Mouse (Mus musculus) CD4-positive helper T cell, adult 2 months (primary cell): ENCODE results near the gene Klf3.

Experiments used
- DNase-seq: peaks from one replicate; pipeline ENCODE4 v3.0.0-alpha.2; 2012; ENCODE audit warnings: low read depth, missing footprints, low spot score

The Klf3 gene

GRCm38 (mm10) chr5:64802795-64803719 is at the start of gene Klf3:
Gene Klf3, plus strand, starts transcription at chr5:64803388.
- DNase-seq, result peak; percentile 90

DNA sequence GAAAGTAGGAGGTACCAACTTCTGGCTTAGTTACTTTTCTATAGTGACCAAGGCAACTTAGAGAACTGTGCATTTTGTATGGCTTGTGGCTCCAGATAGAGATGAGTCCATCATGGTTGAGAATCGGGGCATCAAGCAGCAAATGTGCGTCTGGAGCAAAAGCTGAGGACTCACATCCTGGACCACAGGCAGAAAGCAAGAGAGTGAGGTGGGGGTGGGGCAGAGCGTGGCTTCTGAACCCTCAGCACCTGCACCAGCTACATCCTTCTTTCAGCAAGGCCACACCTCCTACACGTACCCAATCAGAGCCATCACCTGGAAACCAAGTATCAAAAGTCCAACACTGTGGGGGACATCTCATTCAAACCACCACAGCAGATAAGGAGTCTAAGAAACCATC is 40.9 kb upstream of the Klf3 start:
- peak; percentile 44 for DNase-seq

- DNase-seq, result peak; percentile 63
These were observed 38.7 kb upstream of the Klf3 start for GRCm38 (mm10) chr5:64764452-64764851.

GRCm38 (mm10) chr5:64765765-64766164 is 37.4 kb upstream of the Klf3 start:
- DNase-seq, result peak; percentile 56

GRCm38 (mm10) chr5:64766626-64767025 is 36.6 kb upstream of the Klf3 start:
- DNase-seq, result no peak

DNA sequence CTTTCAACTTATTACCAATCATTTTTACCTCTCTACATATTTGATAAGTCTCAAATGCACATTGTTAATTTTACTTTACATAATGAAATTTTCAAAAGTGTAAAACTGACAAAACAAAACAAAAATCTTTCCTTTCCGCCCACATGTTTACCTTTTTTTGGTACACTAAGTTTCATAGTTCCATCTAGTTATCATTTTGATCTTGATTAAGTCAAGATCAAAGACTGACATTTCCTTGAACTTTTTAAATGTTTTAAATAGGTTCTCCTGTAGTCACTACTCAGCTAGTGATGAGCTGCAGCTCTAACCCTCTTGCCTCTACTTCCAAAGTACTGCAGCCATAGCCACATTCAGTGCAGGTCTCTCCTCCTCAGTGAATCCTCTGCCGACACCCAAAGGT is 31.6 kb upstream of the Klf3 start:
- peak; percentile 59 for DNase-seq

- DNase-seq, result peak; percentile 16
These were observed 25.0 kb upstream of the Klf3 start for GRCm38 (mm10) chr5:64778211-64778610.

DNA sequence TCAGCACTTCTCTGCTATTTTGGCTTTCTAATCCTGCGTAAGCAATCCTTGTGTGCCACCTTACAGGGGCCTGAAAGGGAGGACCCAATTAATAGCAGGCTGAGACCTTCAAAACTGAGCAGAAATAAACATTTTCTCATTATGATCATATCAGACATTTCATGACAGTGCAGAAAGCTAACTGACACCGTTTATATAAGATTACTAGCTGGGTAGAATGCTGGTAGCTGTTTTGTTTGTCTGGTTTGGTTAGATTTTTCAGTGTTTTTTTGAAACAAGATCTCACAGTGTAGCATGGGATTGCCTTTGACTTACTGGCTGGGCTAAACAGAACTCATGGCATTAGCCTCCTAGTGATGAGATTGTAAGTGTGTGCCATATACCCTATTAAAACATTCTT is 23.9 kb upstream of the Klf3 start:
- DNase-seq, result no peak

GRCm38 (mm10) chr5:64780778-64781177 is 22.4 kb upstream of the Klf3 start:
- DNase-seq, result peak; percentile 76

DNA sequence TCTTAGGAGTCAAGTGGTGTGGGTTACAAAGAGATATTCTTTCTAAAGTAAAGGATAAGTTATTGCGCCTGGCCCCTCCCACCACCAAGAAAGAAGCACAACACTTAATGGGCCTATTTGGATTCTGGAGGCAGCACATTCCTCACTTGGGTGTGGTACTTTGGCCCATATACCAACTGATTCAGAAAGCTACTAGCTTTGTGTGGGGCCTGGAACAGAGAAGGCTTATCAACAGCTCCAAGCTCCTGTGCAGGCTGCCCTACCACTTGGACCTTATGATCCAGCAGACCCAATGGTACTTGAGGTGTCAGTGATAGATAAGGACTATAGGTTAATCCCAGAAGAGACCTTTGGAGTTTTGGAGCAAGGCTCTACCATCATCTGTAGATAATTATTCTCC is 15.0 kb upstream of the Klf3 start:
- DNase-seq, result no peak

- DNase-seq, result no peak
These were observed 5.0 kb upstream of the Klf3 start for GRCm38 (mm10) chr5:64798209-64798608.

GRCm38 (mm10) chr5:64801545-64801944 is 1.6 kb upstream of the Klf3 start:
- DNase-seq, result no peak

GRCm38 (mm10) chr5:64802143-64802542 is 1.0 kb upstream of the Klf3 start:
- DNase-seq, result no peak

DNA sequence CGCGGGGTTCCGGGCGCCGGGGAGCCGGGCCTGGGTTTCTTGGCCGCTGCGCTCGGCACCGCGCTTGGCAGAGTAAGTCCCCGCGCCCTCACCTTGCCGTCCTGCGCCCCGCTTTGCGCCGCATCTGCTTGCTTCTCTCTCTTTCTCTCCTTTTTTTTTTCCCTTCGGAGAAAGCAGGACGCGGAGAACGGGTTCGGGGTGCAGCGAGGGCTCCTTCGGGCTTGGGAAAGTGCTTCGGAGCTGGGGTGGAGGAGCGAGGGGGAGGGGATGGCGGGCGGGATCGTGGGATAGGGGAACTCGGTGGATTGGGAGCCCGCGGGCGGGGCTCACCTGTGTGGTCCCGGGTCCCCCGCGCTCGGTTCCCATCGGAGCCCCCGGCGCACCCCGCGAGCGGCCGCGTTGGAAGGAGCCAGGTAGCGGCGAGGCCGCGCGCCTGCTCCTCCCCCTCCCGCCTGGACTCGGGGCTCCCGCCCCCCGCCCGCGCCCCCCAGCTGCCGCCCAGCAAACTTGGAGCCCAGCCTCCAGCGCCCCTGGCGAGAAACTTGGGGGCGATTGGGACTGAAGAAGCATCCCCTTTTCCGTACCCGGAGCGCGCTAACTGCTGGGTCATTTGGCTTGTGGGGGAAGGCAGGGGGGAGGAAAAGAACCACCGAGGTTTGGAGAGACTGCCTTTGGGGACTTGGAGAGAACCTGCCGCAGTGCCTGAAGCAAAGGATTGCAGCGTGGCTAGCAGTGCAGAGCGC is 703 bp downstream of the Klf3 start:
- peak; percentile 49 for DNase-seq

DNA sequence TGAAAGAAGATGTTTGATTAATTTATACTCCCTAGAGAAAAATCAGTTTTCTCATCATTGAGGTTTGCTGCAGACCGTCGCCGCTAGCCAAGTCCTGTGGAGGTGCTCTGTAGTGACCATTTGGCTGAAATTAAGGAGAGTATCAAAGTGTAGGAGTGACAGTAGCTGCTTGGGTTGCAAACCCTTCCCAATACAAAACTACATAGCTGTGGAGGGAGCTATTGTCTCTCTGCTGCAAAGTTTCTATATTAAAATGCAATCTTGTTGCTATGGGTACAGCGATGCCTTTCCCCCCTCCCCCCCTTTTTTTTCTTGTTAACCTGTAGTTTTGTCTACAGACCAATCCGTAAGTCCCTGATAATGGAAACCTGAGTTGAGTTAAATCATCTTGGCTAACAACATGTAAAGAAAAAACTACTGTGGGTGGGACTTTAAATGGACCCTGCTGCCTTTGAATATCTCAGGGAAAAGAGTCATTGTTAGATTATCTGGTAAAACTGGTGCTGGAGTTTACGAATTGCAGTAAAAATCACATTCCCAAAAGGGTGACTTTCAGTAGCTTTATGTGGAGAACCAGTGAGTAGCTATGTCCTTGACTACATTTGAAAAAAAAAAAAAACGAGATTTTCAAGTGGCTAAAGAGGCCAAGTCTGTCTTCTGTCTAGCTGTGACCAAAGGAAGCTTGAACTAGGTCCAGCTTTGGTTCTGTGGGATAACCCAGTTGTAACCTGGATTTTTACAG is 2.1 kb downstream of the Klf3 start:
- DNase-seq, result peak; percentile 70

DNA sequence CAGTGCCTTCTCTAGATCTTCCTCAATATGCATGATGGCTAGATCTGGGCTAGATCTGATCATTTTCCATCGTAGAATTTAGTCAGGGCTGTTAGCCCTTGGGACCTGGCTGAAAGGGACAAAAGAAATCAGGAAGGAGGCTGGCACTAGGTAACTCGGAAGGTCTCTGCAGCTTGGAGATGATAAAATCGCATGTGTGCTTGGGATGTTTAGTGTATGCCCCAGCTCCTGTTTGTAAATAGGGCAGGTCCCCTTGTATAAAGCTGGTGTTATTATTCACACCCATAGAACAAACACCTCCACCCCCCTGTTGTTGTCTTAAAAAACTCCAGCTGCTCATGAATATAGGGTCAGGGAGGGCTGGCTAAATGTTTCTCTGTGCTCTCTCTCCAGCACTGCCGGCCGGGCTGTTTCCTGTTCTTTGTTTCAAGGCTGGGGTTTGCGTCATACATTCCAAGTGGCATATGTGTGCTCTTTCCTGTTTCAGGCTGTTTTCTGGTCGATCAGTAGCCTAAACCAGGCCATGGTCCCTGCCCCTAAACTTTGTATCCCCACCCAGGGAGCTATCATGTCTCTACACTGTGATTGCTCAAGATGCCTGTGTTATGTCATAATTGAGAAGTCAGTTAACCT is 2.8 kb downstream of the Klf3 start:
- DNase-seq, result peak; percentile 81

GRCm38 (mm10) chr5:64806600-64806999 is 3.4 kb downstream of the Klf3 start:
- DNase-seq, result no peak

DNA sequence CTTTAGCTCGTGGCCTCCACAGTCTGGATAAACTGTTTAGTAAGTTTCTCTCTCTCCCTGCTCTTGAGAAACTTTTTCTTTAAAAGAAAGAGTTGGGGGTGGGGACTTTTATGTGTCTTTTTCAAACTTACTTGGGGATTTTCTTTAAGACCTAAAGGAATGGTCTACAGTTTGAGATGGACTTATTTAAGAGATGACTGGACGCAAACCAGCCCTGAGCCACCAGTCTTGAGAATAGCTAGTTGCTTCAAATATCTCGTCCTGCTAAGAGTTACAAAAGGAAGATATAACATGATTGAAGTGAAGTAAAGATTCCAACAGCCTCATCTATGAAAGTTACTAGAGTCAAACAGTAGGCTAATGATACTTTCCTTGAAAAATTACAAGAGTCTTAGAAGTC is 4.0 kb downstream of the Klf3 start:
- no peak for DNase-seq

- DNase-seq, result no peak
These were observed 4.4 kb downstream of the Klf3 start for GRCm38 (mm10) chr5:64807603-64808002.

GRCm38 (mm10) chr5:64808106-64809010 is 5.2 kb downstream of the Klf3 start:
- DNase-seq, result no peak
